Mouse (Mus musculus): ENCODE data around the gene Oaz3. TPM values are rescaled to one million over a fixed set of nuclear protein-coding genes. Genes with fewer than 3 reads are reported as not detected.

Oaz3 gene
- polyA plus RNA-seq, 1 experiment from 2014 or later, result 0.84 TPM

- H3K4me2 ChIP-seq, result no peak overlapping the region
- H3K4me1 ChIP-seq, result peaks cover 24% of the 10 kb centered on the region
- H3K27ac ChIP-seq, result no peak overlapping the region
- H3K27me3 ChIP-seq, result peaks cover 31% of the 10 kb centered on the region
- H3K4me3 ChIP-seq (replicated peaks), result no peak overlapping the region
- H3K9ac ChIP-seq, result no peak overlapping the region
- 53% methylated on average over 8 of the region's 8 CpGs for WGBS
- ATAC-seq (replicated peaks; ENCODE audit: low FRiP score), result no peak
- no peaks in the 10 kb centered on the region for H3K36me3 ChIP-seq
- no peaks in the 10 kb centered on the region for H3K9me3 ChIP-seq (replicated peaks)
These were observed 32.8 kb upstream of the Oaz3 start for GRCm38 (mm10) chr3:94476301-94477035.

GRCm38 (mm10) chr3:94473567-94474232 lies 30.0 kb upstream of the Oaz3 start:
- no peak overlapping the region for H3K4me3 ChIP-seq (replicated peaks)
- peaks cover 13% of the 10 kb centered on the region for H3K4me1 ChIP-seq
- no peak for ATAC-seq (replicated peaks; ENCODE audit: low FRiP score)
- no peak overlapping the region for H3K27ac ChIP-seq
- no peaks in the 10 kb centered on the region for H3K9me3 ChIP-seq (replicated peaks)
- H3K27me3 ChIP-seq, result peaks cover 4% of the 10 kb centered on the region
- no peak overlapping the region for H3K4me2 ChIP-seq
- no peaks in the 10 kb centered on the region for H3K36me3 ChIP-seq
- no peak overlapping the region for H3K9ac ChIP-seq
- 67% methylated on average over 5 of the region's 5 CpGs for WGBS

GRCm38 (mm10) chr3:94473115-94473505 lies 29.4 kb upstream of the Oaz3 start:
- Histone ChIP-seq H3K4me3 (replicated peaks) (no peak overlapping the region), H3K36me3 (no peaks in the 10 kb centered on the region), H3K27ac (peak overlapping the region; percentile 51; the same call in 1 of the 2 replicates), H3K27me3 (no peaks in the 10 kb centered on the region), H3K9me3 (replicated peaks) (no peaks in the 10 kb centered on the region), H3K9ac (no peak overlapping the region), H3K4me1 (peaks cover 13% of the 10 kb centered on the region), H3K4me2 (peak overlapping the region; percentile 56)
- WGBS, result 37% methylated on average over 10 of the region's 10 CpGs
- no peak for ATAC-seq (replicated peaks; ENCODE audit: low FRiP score)

GRCm38 (mm10) chr3:94472447-94473114 lies 28.9 kb upstream of the Oaz3 start:
- Histone ChIP-seq H3K9me3 (replicated peaks) (no peaks in the 10 kb centered on the region), H3K4me3 (replicated peaks) (peak overlapping the region; percentile 28), H3K27me3 (no peaks in the 10 kb centered on the region), H3K4me1 (peaks cover 10% of the 10 kb centered on the region), H3K36me3 (no peaks in the 10 kb centered on the region), H3K27ac (peak overlapping the region; percentile 51; the same call in 1 of the 2 replicates), H3K9ac (no peak overlapping the region), H3K4me2 (peak overlapping the region; percentile 56)
- WGBS, result 10% methylated on average over 28 of the region's 28 CpGs
- peak; percentile 83; the same call in 1 of the 2 replicates for ATAC-seq (replicated peaks; ENCODE audit: low FRiP score)

- Histone ChIP-seq H3K4me3 (replicated peaks) (no peak overlapping the region), H3K27me3 (no peaks in the 10 kb centered on the region), H3K27ac (no peak overlapping the region), H3K9me3 (replicated peaks) (no peaks in the 10 kb centered on the region), H3K4me1 (peaks cover 10% of the 10 kb centered on the region), H3K9ac (no peak overlapping the region), H3K4me2 (no peak overlapping the region), H3K36me3 (no peaks in the 10 kb centered on the region)
- ATAC-seq (replicated peaks; ENCODE audit: low FRiP score), result no peak
- 49% methylated on average over 3 of the region's 3 CpGs for WGBS
These were observed 25.2 kb upstream of the Oaz3 start for GRCm38 (mm10) chr3:94468931-94469330.

GRCm38 (mm10) chr3:94465632-94466430 lies 22.1 kb upstream of the Oaz3 start:
- Histone ChIP-seq H3K4me2 (no peak overlapping the region), H3K9ac (no peak overlapping the region), H3K27me3 (no peaks in the 10 kb centered on the region), H3K4me1 (no peaks in the 10 kb centered on the region), H3K36me3 (no peaks in the 10 kb centered on the region), H3K27ac (no peak overlapping the region), H3K4me3 (replicated peaks) (no peak overlapping the region), H3K9me3 (replicated peaks) (no peaks in the 10 kb centered on the region)
- ATAC-seq (replicated peaks; ENCODE audit: low FRiP score), result no peak
- 64% methylated on average over 13 of the region's 13 CpGs for WGBS

GRCm38 (mm10) chr3:94463926-94464578 lies 20.3 kb upstream of the Oaz3 start:
- H3K9me3 ChIP-seq (replicated peaks), result no peaks in the 10 kb centered on the region
- H3K4me1 ChIP-seq, result no peaks in the 10 kb centered on the region
- no peak for ATAC-seq (replicated peaks; ENCODE audit: low FRiP score)
- no peak overlapping the region for H3K4me3 ChIP-seq (replicated peaks)
- H3K27ac ChIP-seq, result no peak overlapping the region
- no peak overlapping the region for H3K4me2 ChIP-seq
- WGBS, result 52% methylated on average over 11 of the region's 11 CpGs
- H3K36me3 ChIP-seq, result no peaks in the 10 kb centered on the region
- no peak overlapping the region for H3K9ac ChIP-seq
- no peaks in the 10 kb centered on the region for H3K27me3 ChIP-seq

- H3K9ac ChIP-seq, result no peak overlapping the region
- no peak overlapping the region for H3K27ac ChIP-seq
- H3K4me1 ChIP-seq, result no peaks in the 10 kb centered on the region
- no peak overlapping the region for H3K4me2 ChIP-seq
- H3K4me3 ChIP-seq (replicated peaks), result no peak overlapping the region
- WGBS, result 95% methylated on average over 2 of the region's 2 CpGs
- no peaks in the 10 kb centered on the region for H3K9me3 ChIP-seq (replicated peaks)
- no peaks in the 10 kb centered on the region for H3K36me3 ChIP-seq
- peaks cover 7% of the 10 kb centered on the region; the same call in 1 of the 2 replicates for H3K27me3 ChIP-seq
- no peak for ATAC-seq (replicated peaks; ENCODE audit: low FRiP score)
These were observed 16.1 kb upstream of the Oaz3 start for GRCm38 (mm10) chr3:94459834-94460233.

- no peak overlapping the region for H3K9ac ChIP-seq
- H3K4me3 ChIP-seq (replicated peaks), result no peak overlapping the region
- H3K27me3 ChIP-seq, result peaks cover 7% of the 10 kb centered on the region; the same call in 1 of the 2 replicates
- no peak overlapping the region for H3K27ac ChIP-seq
- ATAC-seq (replicated peaks; ENCODE audit: low FRiP score), result no peak
- no peaks in the 10 kb centered on the region for H3K36me3 ChIP-seq
- peak overlapping the region; percentile 55; the same call in 1 of the 2 replicates for H3K4me2 ChIP-seq
- H3K9me3 ChIP-seq (replicated peaks), result no peaks in the 10 kb centered on the region
- no peaks in the 10 kb centered on the region for H3K4me1 ChIP-seq
- 77% methylated on average over 3 of the region's 3 CpGs for WGBS
These were observed 13.3 kb upstream of the Oaz3 start for GRCm38 (mm10) chr3:94457055-94457454.

- 1% methylated on average over 12 of the region's 12 CpGs for WGBS
- Histone ChIP-seq H3K4me3 (replicated peaks) (peak overlapping the region; percentile 41), H3K9me3 (replicated peaks) (no peaks in the 10 kb centered on the region), H3K9ac (no peak overlapping the region), H3K4me2 (peak overlapping the region; percentile 55), H3K27ac (no peak overlapping the region), H3K27me3 (peaks cover 7% of the 10 kb centered on the region; the same call in 1 of the 2 replicates), H3K4me1 (no peaks in the 10 kb centered on the region), H3K36me3 (no peaks in the 10 kb centered on the region)
- ATAC-seq (replicated peaks; ENCODE audit: low FRiP score), result peak; percentile 91
These were observed 12.8 kb upstream of the Oaz3 start for GRCm38 (mm10) chr3:94456529-94457000.

- peaks cover 3% of the 10 kb centered on the region for H3K4me1 ChIP-seq
- H3K27ac ChIP-seq, result no peak overlapping the region
- WGBS, result 91% methylated on average over 2 of the region's 2 CpGs
- ATAC-seq (replicated peaks; ENCODE audit: low FRiP score), result no peak
- H3K4me2 ChIP-seq, result no peak overlapping the region
- peaks cover 57% of the 10 kb centered on the region for H3K36me3 ChIP-seq
- no peak overlapping the region for H3K9ac ChIP-seq
- H3K9me3 ChIP-seq (replicated peaks), result no peaks in the 10 kb centered on the region
- H3K4me3 ChIP-seq (replicated peaks), result no peak overlapping the region
- no peaks in the 10 kb centered on the region for H3K27me3 ChIP-seq
These were observed 5.7 kb upstream of the Oaz3 start for GRCm38 (mm10) chr3:94449377-94449776.

All from kidney, embryonic 15.5 days (tissue).